Mouse (Mus musculus): ENCODE data around the gene Gng13. TPM values are rescaled to one million over a fixed set of nuclear protein-coding genes. Genes with fewer than 3 reads are reported as not detected.
"Not testable (repeated sequence)": the region's sequence is repeated elsewhere in the genome, so short reads cannot be mapped to it uniquely, and the experiment has no call there.

Gene Gng13
- total RNA-seq, 4 experiments from 2014 or later = 0.74 to 2.9 TPM; not detected in 2

GRCm38 (mm10) chr17:25735246-25735645, 18.3 kb downstream of the Gng13 start:
- peak; percentile 30 for DNase-seq

GRCm38 (mm10) chr17:25735745-25736144, 18.8 kb downstream of the Gng13 start, which contains the start of gene Mslnl:
Gene Mslnl (plus strand): TSS chr17:25736042.
- DNase-seq = no peak

- no peak for DNase-seq
These were observed 21.9 kb downstream of the Gng13 start for GRCm38 (mm10) chr17:25738861-25739260.

- DNase-seq = not testable (repeated sequence)
These were observed 24.5 kb downstream of the Gng13 start for GRCm38 (mm10) chr17:25741471-25741870.

- peak; percentile 75 for DNase-seq
These were observed 26.9 kb downstream of the Gng13 start for GRCm38 (mm10) chr17:25743831-25744230.

GRCm38 (mm10) chr17:25744311-25744710, 27.3 kb downstream of the Gng13 start:
- peak; percentile 47 for DNase-seq

- DNase-seq = peak; percentile 39
These were observed 31.3 kb downstream of the Gng13 start for GRCm38 (mm10) chr17:25748238-25748637.

- DNase-seq = no peak
These were observed 32.3 kb downstream of the Gng13 start for GRCm38 (mm10) chr17:25749314-25749713.

GRCm38 (mm10) chr17:25751446-25751845, 34.5 kb downstream of the Gng13 start:
- peak; percentile 53 for DNase-seq

- DNase-seq = no peak
These were observed 37.3 kb downstream of the Gng13 start, which contains the start of gene Msln for GRCm38 (mm10) chr17:25754241-25754640. Gene Msln (minus strand): TSS chr17:25754378.

- DNase-seq = no peak
These were observed 38.1 kb downstream of the Gng13 start for GRCm38 (mm10) chr17:25755086-25755485.

- DNase-seq = no peak
These were observed 38.8 kb downstream of the Gng13 start for GRCm38 (mm10) chr17:25755627-25756377.

GRCm38 (mm10) chr17:25756378-25757242, 39.6 kb downstream of the Gng13 start:
- DNase-seq = no peak

- DNase-seq = no peak
These were observed 40.7 kb downstream of the Gng13 start for GRCm38 (mm10) chr17:25757691-25758090.

GRCm38 (mm10) chr17:25760148-25760547, 43.2 kb downstream of the Gng13 start:
- DNase-seq = no peak

- no peak for DNase-seq
These were observed 44.6 kb downstream of the Gng13 start for GRCm38 (mm10) chr17:25761561-25761970.

GRCm38 (mm10) chr17:25762591-25762990, 45.6 kb downstream of the Gng13 start:
- no peak for DNase-seq

GRCm38 (mm10) chr17:25765886-25766285, 48.9 kb downstream of the Gng13 start:
- no peak for DNase-seq

Small RNA genes within 50 kb of the gene (microRNA-seq; reads per million reads assigned to microRNA genes)
- gene Gm25083 = 0 reads per million in 2 experiments

Other genes starting within 250 kb of the Gng13 start
- 1 to 10 TPM; 1.0 to 1.4 (median 1.2) TPM for gene Sstr5, start 219.9 kb upstream of the Gng13 start, total RNA-seq (2022)
- 1 to 10 TPM in 3 of 4 experiments, under 1 TPM in 1; 0.92 to 2.6 (median 1.2) TPM for gene Sox8, start 146.5 kb upstream of the Gng13 start, total RNA-seq (2022)
- 10 to 100 TPM; 36.0 to 39.9 (median 38.2) TPM for gene Lmf1, start 138.1 kb upstream of the Gng13 start, total RNA-seq (2022)
- 1 to 10 TPM; 1.2 to 4.9 (median 2.6) TPM for gene Chtf18, start 10.2 kb downstream of the Gng13 start, total RNA-seq (2022)
- 10 to 100 TPM; 17.8 to 23.5 (median 20.4) TPM for gene Rpusd1, start 10.5 kb downstream of the Gng13 start, total RNA-seq (2022)
- under 1 TPM; 0.09 to 0.52 (median 0.30) TPM for gene Mslnl, start 18.9 kb downstream of the Gng13 start, total RNA-seq (2022)
- gene Msln, start 37.2 kb downstream of the Gng13 start, total RNA-seq (2022) = 1 to 10 TPM; 4.8 to 7.1 (median 6.0) TPM
- 10 to 100 TPM; 34.8 to 45.2 (median 40.1) TPM for gene Narfl, start 56.6 kb downstream of the Gng13 start, total RNA-seq (2022)
- gene Haghl, start 68.5 kb downstream of the Gng13 start, total RNA-seq (2022) = 10 to 100 TPM; 21.4 to 67.2 (median 55.9) TPM
- under 1 TPM in 1 of 4 experiments, not detected in 3; 0.15 TPM for gene Ccdc78, start 69.4 kb downstream of the Gng13 start, total RNA-seq (2022)
- gene Fam173a, start 75.7 kb downstream of the Gng13 start, total RNA-seq (2022) = 100 to 1,000 TPM in 3 of 4 experiments, 10 to 100 TPM in 1; 91.1 to 131 (median 117) TPM
- gene AC134908.4, start 78.5 kb downstream of the Gng13 start, total RNA-seq (2022) = not detected
- 10 to 100 TPM; 31.4 to 45.8 (median 39.3) TPM for gene Metrn, start 80.0 kb downstream of the Gng13 start, total RNA-seq (2022)
- gene Fbxl16, start 91.9 kb downstream of the Gng13 start, total RNA-seq (2022) = 10 to 100 TPM; 37.9 to 62.9 (median 43.0) TPM
- 10 to 100 TPM; 21.9 to 28.0 (median 24.5) TPM for gene Wdr24, start 106.5 kb downstream of the Gng13 start, total RNA-seq (2022)
- gene Jmjd8, start 111.7 kb downstream of the Gng13 start, total RNA-seq (2022) = 100 to 1,000 TPM; 104 to 137 (median 119) TPM
- gene Stub1, start 116.2 kb downstream of the Gng13 start, total RNA-seq (2022) = 100 to 1,000 TPM; 184 to 246 (median 214) TPM
- 10 to 100 TPM; 14.7 to 79.0 (median 33.0) TPM for gene Rhbdl1, start 120.1 kb downstream of the Gng13 start, total RNA-seq (2022)
- 10 to 100 TPM in 3 of 4 experiments, 1 to 10 TPM in 1; 7.3 to 36.4 (median 20.8) TPM for gene Gm20683, start 124.6 kb downstream of the Gng13 start, total RNA-seq (2022)
- gene Rhot2, start 127.7 kb downstream of the Gng13 start, total RNA-seq (2022) = 100 to 1,000 TPM in 3 of 4 experiments, 10 to 100 TPM in 1; 89.3 to 155 (median 139) TPM
- gene Wdr90, start 144.3 kb downstream of the Gng13 start, total RNA-seq (2022) = 10 to 100 TPM; 14.7 to 41.8 (median 22.9) TPM
- gene Mcrip2, start 151.6 kb downstream of the Gng13 start, total RNA-seq (2022) = 100 to 1,000 TPM; 264 to 492 (median 338) TPM
- 100 to 1,000 TPM; 113 to 215 (median 150) TPM for gene Mettl26, start 157.9 kb downstream of the Gng13 start, total RNA-seq (2022)
- 1 to 10 TPM; 1.6 to 2.9 (median 2.0) TPM for gene Wfikkn1, start 163.7 kb downstream of the Gng13 start, total RNA-seq (2022)
- 10 to 100 TPM; 33.9 to 65.0 (median 36.3) TPM for gene Rab40c, start 202.6 kb downstream of the Gng13 start, total RNA-seq (2022)
- 100 to 1,000 TPM; 101 to 126 (median 111) TPM for gene Pigq, start 227.8 kb downstream of the Gng13 start, total RNA-seq (2022)
- not detected for gene Nhlrc4, start 227.8 kb downstream of the Gng13 start, total RNA-seq (2022)
- not detected for gene A930017K11Rik, start 235.4 kb downstream of the Gng13 start, total RNA-seq (2022)